Mouse (Mus musculus): ENCODE data around the gene AC134908.4. TPM values are rescaled to one million over a fixed set of nuclear protein-coding genes. Genes with fewer than 3 reads are reported as not detected.
"Not testable (repeated sequence)": the region's sequence is repeated elsewhere in the genome, so short reads cannot be mapped to it uniquely, and the experiment has no call there.

AC134908.4 gene
- polyA plus RNA-seq, 1 experiment from 2014 or later, result not detected

DNA sequence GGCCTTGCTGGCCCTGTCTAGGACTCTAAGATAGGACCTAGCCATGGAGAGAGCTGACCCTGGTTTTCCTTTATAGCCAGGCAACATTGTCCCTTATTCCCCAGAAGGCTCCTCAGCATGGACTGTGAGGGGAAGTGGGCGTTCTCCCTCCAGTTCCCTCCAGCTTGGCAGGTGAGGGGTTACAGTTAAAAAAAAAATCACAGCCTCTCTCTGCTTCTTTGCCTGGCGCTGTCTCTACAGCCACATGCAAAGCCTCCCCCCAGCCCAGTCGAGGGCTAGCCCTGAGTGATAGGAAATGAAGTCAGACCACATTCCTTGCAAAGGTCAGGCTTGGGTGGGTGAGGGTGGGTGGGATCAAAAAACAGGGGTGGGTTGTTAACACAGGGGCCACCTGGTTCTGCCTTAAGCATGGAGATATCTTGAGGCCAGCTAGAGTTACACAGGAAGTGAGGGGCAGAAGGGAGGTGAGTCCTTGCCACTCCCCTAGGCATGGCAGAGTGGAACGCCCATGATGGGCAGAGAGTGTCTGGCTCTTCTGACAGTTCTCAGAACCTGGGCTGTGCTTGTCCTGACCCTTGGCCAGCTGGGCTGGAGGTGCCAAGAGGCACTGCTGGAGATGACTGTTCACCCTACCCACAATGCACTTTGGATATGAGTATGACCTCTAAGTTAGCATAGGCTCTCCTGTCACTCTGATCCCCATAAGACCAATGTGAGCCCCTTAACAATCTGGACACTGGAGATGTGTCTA is 39.7 kb downstream of the AC134908.4 start:
- Histone ChIP-seq H3K27me3 (peaks cover 39% of the 10 kb centered on the region), H3K9ac (replicated peaks) (no peak overlapping the region), H3K9me3 (no peaks in the 10 kb centered on the region), H3K36me3 (no peaks in the 10 kb centered on the region), H3K4me1 (no peaks in the 10 kb centered on the region; the same call in 1 of the 2 replicates), H3K27ac (replicated peaks) (no peak overlapping the region), H3K4me3 (no peak overlapping the region), H3K4me2 (replicated peaks) (no peak overlapping the region)
- 73% methylated on average over 4 of the region's 4 CpGs for WGBS
- ATAC-seq (ENCODE audit: low FRiP score, low read depth), result no peak

DNA sequence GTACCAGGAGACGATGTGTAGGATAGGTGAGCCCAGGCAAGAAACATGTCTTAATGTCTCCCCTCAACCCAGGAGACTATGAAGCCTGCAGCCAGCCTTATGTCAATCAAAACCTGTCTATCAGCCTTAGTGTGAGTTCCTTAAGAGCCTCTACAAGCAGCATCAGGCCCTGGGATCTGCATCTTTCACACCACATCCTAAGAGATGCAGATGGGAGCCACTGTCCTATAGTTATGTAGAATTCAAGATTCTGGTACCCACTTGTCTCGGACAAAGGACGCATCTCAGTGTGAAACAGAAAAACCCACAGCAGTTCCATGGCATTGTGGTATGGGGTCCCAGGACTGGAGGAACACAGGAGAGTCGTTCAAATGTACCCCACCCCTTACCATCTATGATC is 40.4 kb downstream of the AC134908.4 start:
- no peaks in the 10 kb centered on the region for H3K36me3 ChIP-seq
- no peak overlapping the region for H3K4me3 ChIP-seq
- H3K27me3 ChIP-seq, result peaks cover 32% of the 10 kb centered on the region
- H3K4me1 ChIP-seq, result no peaks in the 10 kb centered on the region; the same call in 1 of the 2 replicates
- H3K9me3 ChIP-seq, result no peaks in the 10 kb centered on the region
- no peak overlapping the region for H3K27ac ChIP-seq (replicated peaks)
- no peak for ATAC-seq (ENCODE audit: low FRiP score, low read depth)
- no peak overlapping the region for H3K4me2 ChIP-seq (replicated peaks)
- WGBS, result 84% methylated on average over 4 of the region's 4 CpGs
- H3K9ac ChIP-seq (replicated peaks), result no peak overlapping the region

- Histone ChIP-seq H3K4me1 (no peaks in the 10 kb centered on the region; the same call in 1 of the 2 replicates), H3K36me3 (no peaks in the 10 kb centered on the region), H3K27me3 (peaks cover 24% of the 10 kb centered on the region), H3K4me2 (replicated peaks) (no peak within 1 kb of the TSS), H3K9ac (replicated peaks) (no peak within 1 kb of the TSS), H3K4me3 (no peak within 1 kb of the TSS), H3K9me3 (no peaks in the 10 kb centered on the region), H3K27ac (replicated peaks) (no peak within 1 kb of the TSS)
- ATAC-seq (ENCODE audit: low FRiP score, low read depth), result no peak
- 90% methylated on average over 9 of the region's 9 CpGs for WGBS
These were observed 41.2 kb downstream of the AC134908.4 start, which contains the start of gene Msln for GRCm38 (mm10) chr17:25754241-25754640. Gene Msln, minus strand, starts transcription at chr17:25754378.

DNA sequence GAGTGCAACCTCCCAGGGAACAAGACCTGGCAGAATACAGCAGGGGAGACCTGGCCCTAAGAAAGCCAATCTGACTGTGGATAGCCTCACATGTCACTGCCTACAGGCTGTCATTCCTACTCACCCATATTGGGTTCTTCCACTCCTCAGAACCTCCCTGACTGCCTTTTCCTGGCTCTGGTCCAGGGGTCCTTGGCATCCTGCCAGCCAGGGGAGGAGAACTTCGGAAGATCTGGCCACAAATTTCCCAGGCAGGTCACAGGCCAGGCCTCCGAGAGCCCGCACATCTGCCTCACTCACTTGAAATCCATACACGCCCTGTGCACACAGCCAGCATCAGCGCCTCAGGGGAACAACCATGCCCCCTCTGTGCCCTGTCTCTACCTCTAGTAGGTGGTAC is 44.0 kb downstream of the AC134908.4 start:
- no peak overlapping the region for H3K4me2 ChIP-seq (replicated peaks)
- no peak overlapping the region for H3K4me3 ChIP-seq
- no peaks in the 10 kb centered on the region for H3K9me3 ChIP-seq
- WGBS, result 70% methylated on average over 5 of the region's 5 CpGs
- H3K4me1 ChIP-seq, result no peaks in the 10 kb centered on the region; the same call in 1 of the 2 replicates
- no peak overlapping the region for H3K9ac ChIP-seq (replicated peaks)
- H3K27me3 ChIP-seq, result peaks cover 2% of the 10 kb centered on the region
- no peak for ATAC-seq (ENCODE audit: low FRiP score, low read depth)
- H3K36me3 ChIP-seq, result no peaks in the 10 kb centered on the region
- no peak overlapping the region for H3K27ac ChIP-seq (replicated peaks)

- no peak overlapping the region for H3K9ac ChIP-seq (replicated peaks)
- no peak overlapping the region for H3K4me3 ChIP-seq
- no peak for ATAC-seq (ENCODE audit: low FRiP score, low read depth)
- H3K36me3 ChIP-seq, result no peaks in the 10 kb centered on the region
- H3K9me3 ChIP-seq, result no peaks in the 10 kb centered on the region
- H3K27me3 ChIP-seq, result peaks cover 4% of the 10 kb centered on the region
- no peak overlapping the region for H3K27ac ChIP-seq (replicated peaks)
- H3K4me2 ChIP-seq (replicated peaks), result no peak overlapping the region
- WGBS, result 88% methylated on average over 6 of the region's 6 CpGs
- H3K4me1 ChIP-seq, result no peaks in the 10 kb centered on the region; the same call in 1 of the 2 replicates
These were observed 46.1 kb downstream of the AC134908.4 start for GRCm38 (mm10) chr17:25749314-25749713.

DNA sequence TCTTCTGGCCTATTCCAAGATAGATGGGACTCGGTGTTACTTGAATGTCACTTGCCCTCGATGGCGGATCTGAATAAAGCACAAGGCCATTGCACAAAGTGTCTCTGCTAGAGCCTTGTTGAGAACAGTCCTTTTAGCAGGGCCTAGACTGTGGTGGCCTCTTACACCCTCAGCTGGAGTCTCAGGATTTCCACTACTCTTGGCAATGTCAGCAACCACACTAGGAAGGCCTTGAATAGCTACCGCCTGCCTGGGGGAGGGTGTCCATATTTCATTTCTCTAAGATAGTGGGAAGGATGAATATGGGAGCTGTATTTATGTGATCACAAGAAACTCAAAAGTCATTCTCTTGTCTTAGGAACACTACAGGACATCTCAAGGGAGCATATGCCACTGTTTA is 47.2 kb downstream of the AC134908.4 start:
- no peak for ATAC-seq (ENCODE audit: low FRiP score, low read depth)
- Histone ChIP-seq H3K4me3 (no peak overlapping the region), H3K36me3 (no peaks in the 10 kb centered on the region), H3K9ac (replicated peaks) (no peak overlapping the region), H3K4me2 (replicated peaks) (no peak overlapping the region), H3K27me3 (peaks cover 5% of the 10 kb centered on the region), H3K4me1 (no peaks in the 10 kb centered on the region; the same call in 1 of the 2 replicates), H3K9me3 (no peaks in the 10 kb centered on the region), H3K27ac (replicated peaks) (no peak overlapping the region)
- WGBS, result 95% methylated on average over 4 of the region's 4 CpGs

DNA sequence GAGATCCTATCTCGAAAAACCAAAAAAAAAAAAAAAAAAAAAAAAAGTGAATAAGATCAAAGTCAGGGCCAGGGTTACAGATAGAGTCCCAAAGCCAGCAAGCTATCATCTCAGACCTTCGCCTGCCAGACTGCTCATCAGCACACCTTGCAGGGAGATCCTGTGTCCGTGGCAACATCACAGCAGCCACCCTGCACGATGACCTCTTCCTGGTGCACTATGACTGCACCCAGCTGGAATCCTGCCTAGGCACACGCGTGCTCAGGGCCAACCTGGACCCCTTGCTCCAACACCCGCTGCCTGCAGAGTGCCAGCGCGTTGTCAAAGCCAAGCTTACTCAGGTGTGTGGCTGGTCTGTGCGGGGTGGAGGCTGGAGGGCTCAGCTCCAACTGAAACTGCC is 51.1 kb downstream of the AC134908.4 start:
- Histone ChIP-seq H3K9me3 (no peaks in the 10 kb centered on the region), H3K27me3 (peaks cover 9% of the 10 kb centered on the region; the same call in 1 of the 2 replicates), H3K27ac (replicated peaks) (no peak overlapping the region), H3K4me3 (no peak overlapping the region), H3K9ac (replicated peaks) (no peak overlapping the region), H3K4me1 (no peaks in the 10 kb centered on the region), H3K4me2 (replicated peaks) (no peak overlapping the region), H3K36me3 (no peaks in the 10 kb centered on the region)
- 85% methylated on average over 10 of the region's 10 CpGs for WGBS
- ATAC-seq (ENCODE audit: low FRiP score, low read depth), result no peak

DNA sequence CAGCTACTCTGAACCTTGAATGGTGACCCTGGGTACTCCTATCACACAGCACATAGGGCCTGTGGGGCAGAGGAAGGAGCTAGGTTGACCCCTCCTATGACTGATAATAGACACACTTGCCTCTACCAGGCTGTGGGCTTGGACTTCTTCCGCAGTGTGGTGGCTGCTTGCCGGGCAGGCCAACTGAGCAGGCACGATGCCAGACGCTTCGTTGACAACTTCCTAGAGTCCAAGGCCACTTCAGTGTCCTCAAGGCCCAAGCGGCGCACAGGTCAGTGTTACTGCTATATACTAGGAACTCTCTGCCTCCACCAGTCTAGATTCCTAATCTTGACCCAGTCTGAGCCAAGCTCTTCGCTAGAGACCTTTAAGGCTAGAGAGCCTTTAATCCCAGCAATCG is 51.6 kb downstream of the AC134908.4 start:
- ATAC-seq (ENCODE audit: low FRiP score, low read depth), result no peak
- H3K9me3 ChIP-seq, result no peaks in the 10 kb centered on the region
- WGBS, result 92% methylated on average over 9 of the region's 9 CpGs
- no peak overlapping the region for H3K27ac ChIP-seq (replicated peaks)
- H3K27me3 ChIP-seq, result peaks cover 9% of the 10 kb centered on the region; the same call in 1 of the 2 replicates
- no peak overlapping the region for H3K4me2 ChIP-seq (replicated peaks)
- H3K36me3 ChIP-seq, result no peaks in the 10 kb centered on the region
- H3K9ac ChIP-seq (replicated peaks), result no peak overlapping the region
- H3K4me1 ChIP-seq, result no peaks in the 10 kb centered on the region
- no peak overlapping the region for H3K4me3 ChIP-seq

- not testable (repeated sequence) for H3K27ac ChIP-seq (replicated peaks); H3K36me3 ChIP-seq; H3K9me3 ChIP-seq; ATAC-seq (ENCODE audit: low FRiP score, low read depth); H3K4me3 ChIP-seq; H3K4me2 ChIP-seq (replicated peaks); H3K4me1 ChIP-seq; H3K27me3 ChIP-seq; H3K9ac ChIP-seq (replicated peaks)
- WGBS, result 68% methylated on average over 12 of the region's 12 CpGs
These were observed 54.0 kb downstream of the AC134908.4 start for GRCm38 (mm10) chr17:25741471-25741870.

Small RNA genes lying within 50 kb of the gene (microRNA-seq; reads per million reads assigned to microRNA genes)
- gene Gm25083, result not detected
- gene Mir3082, result not detected
- gene Mir6966, result not detected

Other genes with a start within 250 kb of the AC134908.4 start
- gene Sox8, start 225.0 kb downstream of the AC134908.4 start, polyA plus RNA-seq (2016; fragmentation: Nextera tagmentation; extraction: Ambion mirVana), result 3.2 and 4.7 TPM in 2 replicates
- 20.5 and 21.5 TPM in 2 replicates for gene Lmf1, start 216.6 kb downstream of the AC134908.4 start, polyA plus RNA-seq (2016; fragmentation: Nextera tagmentation; extraction: Ambion mirVana)
- gene Gng13, start 78.5 kb downstream of the AC134908.4 start, polyA plus RNA-seq (2016; fragmentation: Nextera tagmentation; extraction: Ambion mirVana), result 0.85 and 1.5 TPM in 2 replicates
- 31.4 and 34.5 TPM in 2 replicates for gene Chtf18, start 68.2 kb downstream of the AC134908.4 start, polyA plus RNA-seq (2016; fragmentation: Nextera tagmentation; extraction: Ambion mirVana)
- gene Rpusd1, start 68.0 kb downstream of the AC134908.4 start, polyA plus RNA-seq (2016; fragmentation: Nextera tagmentation; extraction: Ambion mirVana), result 18.1 and 19.4 TPM in 2 replicates
- gene Mslnl, start 59.6 kb downstream of the AC134908.4 start, polyA plus RNA-seq (2016; fragmentation: Nextera tagmentation; extraction: Ambion mirVana), result not detected in 2 replicates
- 0.19 and 0.27 TPM in 2 replicates for gene Msln, start 41.3 kb downstream of the AC134908.4 start, polyA plus RNA-seq (2016; fragmentation: Nextera tagmentation; extraction: Ambion mirVana)
- 24.8 and 24.9 TPM in 2 replicates for gene Narfl, start 21.9 kb downstream of the AC134908.4 start, polyA plus RNA-seq (2016; fragmentation: Nextera tagmentation; extraction: Ambion mirVana)
- 114 and 116 TPM in 2 replicates for gene Haghl, start 10.0 kb downstream of the AC134908.4 start, polyA plus RNA-seq (2016; fragmentation: Nextera tagmentation; extraction: Ambion mirVana)
- 0.40 and 0.68 TPM in 2 replicates for gene Ccdc78, start 9.1 kb downstream of the AC134908.4 start, polyA plus RNA-seq (2016; fragmentation: Nextera tagmentation; extraction: Ambion mirVana)
- gene Fam173a, start 2.8 kb downstream of the AC134908.4 start, polyA plus RNA-seq (2016; fragmentation: Nextera tagmentation; extraction: Ambion mirVana), result 81.8 and 86.1 TPM in 2 replicates
- 59.1 and 68.8 TPM in 2 replicates for gene Metrn, start 1.5 kb upstream of the AC134908.4 start, polyA plus RNA-seq (2016; fragmentation: Nextera tagmentation; extraction: Ambion mirVana)
- 24.8 and 29.4 TPM in 2 replicates for gene Fbxl16, start 13.4 kb upstream of the AC134908.4 start, polyA plus RNA-seq (2016; fragmentation: Nextera tagmentation; extraction: Ambion mirVana)
- gene Wdr24, start 28.0 kb upstream of the AC134908.4 start, polyA plus RNA-seq (2016; fragmentation: Nextera tagmentation; extraction: Ambion mirVana), result 28.3 and 28.5 TPM in 2 replicates
- 70.7 and 71.1 TPM in 2 replicates for gene Jmjd8, start 33.2 kb upstream of the AC134908.4 start, polyA plus RNA-seq (2016; fragmentation: Nextera tagmentation; extraction: Ambion mirVana)
- 277 and 283 TPM in 2 replicates for gene Stub1, start 37.7 kb upstream of the AC134908.4 start, polyA plus RNA-seq (2016; fragmentation: Nextera tagmentation; extraction: Ambion mirVana)
- 5.8 and 6.0 TPM in 2 replicates for gene Rhbdl1, start 41.6 kb upstream of the AC134908.4 start, polyA plus RNA-seq (2016; fragmentation: Nextera tagmentation; extraction: Ambion mirVana)
- gene Gm20683, start 46.1 kb upstream of the AC134908.4 start, polyA plus RNA-seq (2016; fragmentation: Nextera tagmentation; extraction: Ambion mirVana), result 2.5 and 3.7 TPM in 2 replicates
- 17.7 and 21.1 TPM in 2 replicates for gene Rhot2, start 49.2 kb upstream of the AC134908.4 start, polyA plus RNA-seq (2016; fragmentation: Nextera tagmentation; extraction: Ambion mirVana)
- 38.1 and 38.5 TPM in 2 replicates for gene Wdr90, start 65.8 kb upstream of the AC134908.4 start, polyA plus RNA-seq (2016; fragmentation: Nextera tagmentation; extraction: Ambion mirVana)
- 6.8 and 8.5 TPM in 2 replicates for gene Mcrip2, start 73.1 kb upstream of the AC134908.4 start, polyA plus RNA-seq (2016; fragmentation: Nextera tagmentation; extraction: Ambion mirVana)
- gene Mettl26, start 79.4 kb upstream of the AC134908.4 start, polyA plus RNA-seq (2016; fragmentation: Nextera tagmentation; extraction: Ambion mirVana), result 59.5 and 65.2 TPM in 2 replicates
- 0.52 and 0.60 TPM in 2 replicates for gene Wfikkn1, start 85.2 kb upstream of the AC134908.4 start, polyA plus RNA-seq (2016; fragmentation: Nextera tagmentation; extraction: Ambion mirVana)
- 38.0 and 38.8 TPM in 2 replicates for gene Rab40c, start 124.1 kb upstream of the AC134908.4 start, polyA plus RNA-seq (2016; fragmentation: Nextera tagmentation; extraction: Ambion mirVana)
- gene Pigq, start 149.3 kb upstream of the AC134908.4 start, polyA plus RNA-seq (2016; fragmentation: Nextera tagmentation; extraction: Ambion mirVana), result 54.1 and 54.5 TPM in 2 replicates
- 0.26 and 0.61 TPM in 2 replicates for gene Nhlrc4, start 149.3 kb upstream of the AC134908.4 start, polyA plus RNA-seq (2016; fragmentation: Nextera tagmentation; extraction: Ambion mirVana)
- 0.13 and 0.14 TPM in 2 replicates for gene A930017K11Rik, start 156.9 kb upstream of the AC134908.4 start, polyA plus RNA-seq (2016; fragmentation: Nextera tagmentation; extraction: Ambion mirVana)
- gene Capn15, start 190.1 kb upstream of the AC134908.4 start, polyA plus RNA-seq (2016; fragmentation: Nextera tagmentation; extraction: Ambion mirVana), result 30.4 and 30.6 TPM in 2 replicates